Mouse (Mus musculus) cerebellum, adult 9-11 months (tissue): Measurements from ENCODE around the gene Armc2.

Experiments
- DNase-seq: peaks from one replicate; pipeline ENCODE4 v3.0.0; 2022

Gene Armc2

GRCm38 (mm10) chr10:42010761-42011435, 7.3 kb downstream of the Armc2 start:
- peak; percentile 16 for DNase-seq

- peak; percentile 21 for DNase-seq
These were observed 13.0 kb downstream of the Armc2 start for GRCm38 (mm10) chr10:42005259-42005658.

- DNase-seq: no peak
These were observed 13.6 kb downstream of the Armc2 start for GRCm38 (mm10) chr10:42004690-42005089.

GRCm38 (mm10) chr10:42004056-42004455, 14.2 kb downstream of the Armc2 start:
- no peak for DNase-seq

GRCm38 (mm10) chr10:42003576-42003975, 14.7 kb downstream of the Armc2 start:
- DNase-seq: no peak

- DNase-seq: no peak
These were observed 15.8 kb downstream of the Armc2 start for GRCm38 (mm10) chr10:42002436-42002835.

GRCm38 (mm10) chr10:42001260-42001659, 17.0 kb downstream of the Armc2 start:
- no peak for DNase-seq

GRCm38 (mm10) chr10:41997691-41998178, 20.5 kb downstream of the Armc2 start:
- no peak for DNase-seq

- DNase-seq: no peak
These were observed 22.1 kb downstream of the Armc2 start for GRCm38 (mm10) chr10:41996157-41996556.

GRCm38 (mm10) chr10:41995051-41995450, 23.2 kb downstream of the Armc2 start:
- no peak for DNase-seq

GRCm38 (mm10) chr10:41994578-41994977, 23.7 kb downstream of the Armc2 start:
- DNase-seq: no peak

- DNase-seq: no peak
These were observed 26.2 kb downstream of the Armc2 start for GRCm38 (mm10) chr10:41992059-41992440.

- DNase-seq: no peak
These were observed 26.7 kb downstream of the Armc2 start for GRCm38 (mm10) chr10:41991364-41992058.

GRCm38 (mm10) chr10:41990896-41991295, 27.3 kb downstream of the Armc2 start:
- DNase-seq: no peak

GRCm38 (mm10) chr10:41988930-41989329, 29.3 kb downstream of the Armc2 start:
- no peak for DNase-seq

- DNase-seq: no peak
These were observed 32.1 kb downstream of the Armc2 start for GRCm38 (mm10) chr10:41986126-41986525.

GRCm38 (mm10) chr10:41984221-41984620, 34.0 kb downstream of the Armc2 start:
- no peak for DNase-seq

- no peak for DNase-seq
These were observed 35.4 kb downstream of the Armc2 start for GRCm38 (mm10) chr10:41982821-41983220.

- DNase-seq: peak; percentile 81
These were observed 37.4 kb downstream of the Armc2 start for GRCm38 (mm10) chr10:41980772-41981383.

- no peak for DNase-seq
These were observed 39.6 kb downstream of the Armc2 start for GRCm38 (mm10) chr10:41978403-41979234.

GRCm38 (mm10) chr10:41972676-41973075, 45.6 kb downstream of the Armc2 start:
- DNase-seq: no peak

GRCm38 (mm10) chr10:41967915-41968635, 50.2 kb downstream of the Armc2 start:
- DNase-seq: no peak
